Mouse (Mus musculus) spleen, postnatal 0 days (tissue): ENCODE results near the gene Ttc36. TPM values are rescaled to one million over a fixed set of nuclear protein-coding genes. Genes with fewer than 3 reads are reported as not detected.

Experiments used
- polyA plus RNA-seq: library from polyadenylated mRNA; unstranded; fragments of >200 nt; fragmentation: Nextera tagmentation; extraction: Ambion mirVana; gene quantifications from 2 replicates; pipeline ENCODE4 v1.2.1, GENCODE M21; 2015

Gene Ttc36
- 0.29 and 0.34 TPM in 2 replicates for polyA plus RNA-seq

DNA sequence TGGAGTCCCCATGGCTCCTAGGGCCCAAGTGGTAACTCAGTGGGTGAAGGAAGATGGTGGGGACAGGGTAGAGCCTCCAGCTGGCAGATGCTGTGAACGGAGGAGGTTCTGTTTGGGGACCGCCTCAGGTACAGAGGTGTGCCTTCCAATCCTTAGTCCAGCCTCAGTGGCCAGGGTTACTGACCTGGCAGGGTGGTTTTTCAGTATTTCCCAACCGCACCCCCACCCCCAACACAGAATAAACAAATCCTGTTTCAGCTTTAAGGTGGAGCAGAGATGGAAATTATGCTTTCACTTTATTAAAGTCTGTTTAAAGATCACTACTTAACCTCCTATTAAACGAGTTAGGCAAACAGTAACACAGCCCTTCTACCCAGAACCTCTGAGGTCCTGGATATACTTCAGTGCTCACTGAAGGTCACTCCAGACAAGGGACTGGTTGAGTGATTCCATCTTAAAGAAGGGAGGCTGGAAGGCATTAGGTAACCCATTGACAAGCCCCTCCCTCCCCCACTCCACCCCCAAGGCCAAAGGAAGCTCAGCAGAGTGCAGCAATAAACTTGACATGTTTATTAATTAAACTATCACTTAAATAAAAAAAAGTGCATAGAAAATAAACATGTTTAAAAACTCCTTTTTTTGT, at the start of gene Ttc36:
Gene Ttc36, minus strand, starts transcription at position 265 of the 643 bp plus-strand sequence.

DNA sequence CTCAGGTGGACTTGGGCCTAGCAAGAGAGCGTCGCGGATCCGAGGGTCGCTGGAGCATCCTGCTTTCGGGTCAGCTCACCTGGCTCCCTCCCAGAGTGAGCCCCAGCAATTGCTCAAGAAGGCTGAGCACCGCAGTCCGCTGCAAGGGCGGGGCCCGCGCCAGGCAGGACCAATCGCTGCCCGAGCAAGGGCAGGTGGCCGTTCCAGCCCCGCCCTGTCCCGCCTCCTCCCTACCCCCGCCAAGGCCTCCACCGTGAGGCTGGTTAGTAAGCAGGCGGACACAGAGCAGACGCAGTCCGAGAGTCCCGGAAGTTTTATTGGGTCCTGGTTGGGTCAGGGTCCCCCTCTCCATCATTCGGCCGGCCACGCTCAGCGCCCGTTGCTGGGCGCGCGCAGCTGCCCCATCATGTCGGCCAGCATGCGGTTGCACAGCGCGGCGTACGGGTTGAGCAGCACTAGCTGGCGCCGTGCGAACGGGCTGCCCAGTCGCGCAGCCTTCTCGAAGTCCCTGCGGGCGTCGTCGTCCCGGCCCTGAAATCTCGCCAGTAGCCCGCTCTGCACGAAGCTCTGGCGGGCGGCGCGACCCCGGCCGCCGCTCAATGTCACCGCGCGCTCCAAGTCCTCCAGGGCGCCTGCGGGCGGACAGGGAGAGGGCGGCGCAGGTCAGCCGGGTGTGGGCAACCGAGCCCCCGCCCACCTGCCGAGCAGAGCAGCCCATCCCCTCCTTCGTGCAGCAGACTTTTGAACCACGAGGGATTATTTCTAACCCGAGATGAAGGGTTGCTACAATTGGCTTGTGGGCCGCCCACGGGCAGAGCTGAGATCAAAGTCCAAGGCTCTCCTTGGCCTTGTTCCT, 3.5 kb downstream of the Ttc36 start, which contains the start of gene Tmem25:
Gene Tmem25, minus strand, starts transcription at position 206 of the 856 bp plus-strand sequence.

DNA sequence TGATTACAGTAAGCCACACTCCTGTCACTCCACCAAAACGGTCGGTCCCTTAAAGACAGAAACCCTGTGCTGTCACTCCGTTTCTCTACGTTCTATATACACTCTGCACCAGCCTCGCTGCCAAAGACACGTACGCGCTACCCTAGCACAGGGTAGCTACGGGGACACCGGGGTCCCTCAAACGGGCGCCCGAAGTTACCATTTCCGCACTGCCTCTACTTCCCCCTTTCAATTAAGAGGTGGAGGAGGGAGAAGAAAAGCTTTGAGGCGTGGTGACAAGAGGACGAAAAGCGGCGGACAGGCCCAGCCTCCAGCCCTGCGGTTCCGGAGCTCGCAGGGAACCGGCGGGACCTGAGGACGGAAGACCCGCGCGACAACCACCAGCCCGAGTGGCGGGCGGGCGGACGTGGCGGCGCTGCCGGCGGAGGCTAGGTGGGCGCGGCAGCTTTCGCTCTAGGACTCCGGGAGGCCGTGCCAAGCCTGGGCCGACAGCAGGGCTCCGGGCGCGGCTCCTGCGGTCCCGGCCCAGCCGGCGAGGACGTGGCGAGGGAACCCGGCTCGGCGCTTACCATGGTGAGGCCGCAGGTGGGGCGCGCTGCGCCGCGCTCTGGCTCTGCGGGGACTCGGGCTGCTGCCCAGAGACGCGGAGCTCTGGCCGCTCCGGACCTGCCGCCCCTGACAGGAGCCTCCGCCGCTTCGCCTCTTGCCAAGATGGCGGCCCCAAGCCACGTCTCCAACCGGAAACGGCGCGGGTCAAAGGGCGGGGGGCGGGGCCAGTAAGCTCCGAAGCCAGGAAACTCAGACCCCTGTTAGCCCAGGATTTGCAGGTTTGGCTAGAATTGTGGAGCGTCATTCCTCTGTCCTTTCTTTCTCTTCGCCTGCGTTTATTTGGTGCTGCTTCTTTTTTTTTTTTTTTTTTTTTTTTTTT, 35.5 kb downstream of the Ttc36 start, which contains the start of the genes Arcn1 and Ift46:
Gene Arcn1, minus strand, starts transcription at position 745 of the 928 bp plus-strand sequence.
Gene Ift46, plus strand, starts transcription at position 808 of the 928 bp plus-strand sequence.

Other genes starting within 250 kb of the Ttc36 start
- gene Cxcr5, start 241.2 kb downstream of the Ttc36 start, polyA plus RNA-seq: 0.73 and 0.79 TPM in 2 replicates
- gene Ddx6, start 198.2 kb downstream of the Ttc36 start, polyA plus RNA-seq: 12.9 and 14.4 TPM in 2 replicates
- gene Treh, start 129.8 kb downstream of the Ttc36 start, polyA plus RNA-seq: not detected in 2 replicates
- 4.4 and 7.2 TPM in 2 replicates for gene Phldb1, start 67.9 kb downstream of the Ttc36 start, polyA plus RNA-seq
- gene Arcn1, start 35.2 kb downstream of the Ttc36 start, polyA plus RNA-seq: 57.4 and 64.7 TPM in 2 replicates
- 24.8 and 31.0 TPM in 2 replicates for gene Ift46, start 35.2 kb downstream of the Ttc36 start, polyA plus RNA-seq
- 0.15 and 0.20 TPM in 2 replicates for gene Tmem25, start 3.8 kb downstream of the Ttc36 start, polyA plus RNA-seq
- 6.8 and 7.2 TPM in 2 replicates for gene Kmt2a, start 78.2 kb upstream of the Ttc36 start, polyA plus RNA-seq
- 750 and 762 TPM in 2 replicates for gene Atp5l, start 117.7 kb upstream of the Ttc36 start, polyA plus RNA-seq
- gene Ube4a, start 162.5 kb upstream of the Ttc36 start, polyA plus RNA-seq: 10.6 and 11.0 TPM in 2 replicates
- 1.8 and 3.4 TPM in 2 replicates for gene Cd3g, start 177.4 kb upstream of the Ttc36 start, polyA plus RNA-seq
- 4.1 and 4.5 TPM in 2 replicates for gene Cd3d, start 178.7 kb upstream of the Ttc36 start, polyA plus RNA-seq
- gene Cd3e, start 206.6 kb upstream of the Ttc36 start, polyA plus RNA-seq: 0.52 and 0.79 TPM in 2 replicates
- gene Mpzl2, start 236.7 kb upstream of the Ttc36 start, polyA plus RNA-seq: 0.42 and 0.55 TPM in 2 replicates